Mouse (Mus musculus) left cerebral cortex, adult 9 months (tissue): ENCODE data around the gene Ccdc171.
"Not testable (repeated sequence)": the region's sequence is repeated elsewhere in the genome, so short reads cannot be mapped to it uniquely, and the experiment has no call there.

Source experiments
- DNase-seq, 2 experiments: peaks; one replicate each; pipeline ENCODE4 v3.0.0; 2022; ENCODE audit warnings: low spot score in 2 of 2

The Ccdc171 gene

DNA sequence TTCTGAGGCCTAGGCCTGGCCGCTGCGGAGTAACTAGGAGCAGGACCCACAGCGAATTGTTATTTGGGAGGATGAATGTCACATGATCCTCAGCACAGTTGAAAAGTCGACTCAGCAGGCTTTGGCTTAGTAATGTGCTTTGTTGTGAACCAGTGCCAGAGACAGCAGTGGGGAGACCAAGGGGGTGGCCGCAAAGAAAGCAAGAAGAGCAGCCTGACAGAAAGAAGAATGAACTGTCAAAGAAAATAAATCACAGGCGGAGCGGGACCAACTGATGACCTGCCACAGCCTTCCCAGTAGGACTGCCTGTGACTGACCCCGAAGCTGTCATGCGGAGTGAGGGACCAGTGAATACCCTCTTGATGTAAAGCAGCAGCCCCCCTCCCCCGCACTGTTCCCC, 131.2 kb downstream of the Ccdc171 start:
- DNase-seq = no peak

DNA sequence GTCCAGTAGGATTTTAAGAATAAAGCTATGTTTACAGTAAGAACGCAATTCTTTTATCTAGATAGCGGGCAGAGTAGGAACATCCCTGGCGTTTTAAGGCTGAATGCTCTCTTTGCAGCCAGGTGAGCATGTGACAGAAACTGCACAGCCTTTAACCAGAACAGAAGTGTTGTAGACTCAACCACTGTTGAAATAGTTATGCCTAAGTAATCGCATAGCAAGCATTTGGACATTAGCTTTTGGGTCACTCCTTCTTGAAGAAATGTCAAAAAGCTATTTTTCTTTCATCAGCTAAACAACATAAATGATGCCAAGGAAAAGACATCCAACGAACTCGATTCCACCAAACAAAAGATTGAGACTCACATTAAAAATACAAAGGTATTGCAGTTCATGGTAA, 131.7 kb downstream of the Ccdc171 start:
- no peak for DNase-seq

DNA sequence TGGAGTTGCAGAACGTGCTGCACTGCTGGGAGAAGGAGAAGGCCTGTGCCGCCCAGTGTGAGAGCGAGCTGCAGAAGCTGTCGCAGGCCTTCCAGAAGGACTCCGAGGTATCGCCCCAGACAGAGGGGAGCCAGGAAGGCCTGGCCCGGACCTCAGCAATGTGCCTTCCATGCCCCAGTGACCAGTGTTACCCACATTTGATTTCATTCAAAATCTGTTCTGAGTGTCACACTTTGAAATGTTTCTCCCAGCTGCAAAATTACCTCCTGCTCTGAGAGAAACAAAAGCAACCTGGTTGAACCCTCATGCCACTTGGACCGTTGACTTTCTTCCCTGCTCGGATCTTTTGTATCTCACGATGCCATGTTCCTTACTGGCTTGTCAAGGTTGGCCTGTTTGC, 133.1 kb downstream of the Ccdc171 start:
- DNase-seq = no peak

DNA sequence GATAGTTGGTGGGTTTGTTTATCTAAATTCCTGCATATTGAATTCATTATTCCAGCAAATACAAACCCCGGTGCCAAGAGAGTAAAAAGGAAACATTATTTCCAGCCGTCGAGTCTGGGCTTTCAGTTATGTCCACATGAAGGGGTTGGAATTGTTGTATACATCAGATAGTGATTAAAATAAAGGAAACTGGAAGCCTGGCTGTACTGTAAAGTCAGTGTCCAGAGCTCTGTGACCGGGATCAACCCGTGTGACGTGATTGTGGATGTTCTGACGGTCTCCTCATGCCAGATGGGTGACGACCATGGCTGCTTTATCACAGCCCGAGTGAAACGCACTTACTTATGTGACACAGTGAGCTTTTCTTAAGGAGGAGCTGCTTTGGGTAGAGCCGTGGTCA, 134.1 kb downstream of the Ccdc171 start:
- DNase-seq = no peak

DNA sequence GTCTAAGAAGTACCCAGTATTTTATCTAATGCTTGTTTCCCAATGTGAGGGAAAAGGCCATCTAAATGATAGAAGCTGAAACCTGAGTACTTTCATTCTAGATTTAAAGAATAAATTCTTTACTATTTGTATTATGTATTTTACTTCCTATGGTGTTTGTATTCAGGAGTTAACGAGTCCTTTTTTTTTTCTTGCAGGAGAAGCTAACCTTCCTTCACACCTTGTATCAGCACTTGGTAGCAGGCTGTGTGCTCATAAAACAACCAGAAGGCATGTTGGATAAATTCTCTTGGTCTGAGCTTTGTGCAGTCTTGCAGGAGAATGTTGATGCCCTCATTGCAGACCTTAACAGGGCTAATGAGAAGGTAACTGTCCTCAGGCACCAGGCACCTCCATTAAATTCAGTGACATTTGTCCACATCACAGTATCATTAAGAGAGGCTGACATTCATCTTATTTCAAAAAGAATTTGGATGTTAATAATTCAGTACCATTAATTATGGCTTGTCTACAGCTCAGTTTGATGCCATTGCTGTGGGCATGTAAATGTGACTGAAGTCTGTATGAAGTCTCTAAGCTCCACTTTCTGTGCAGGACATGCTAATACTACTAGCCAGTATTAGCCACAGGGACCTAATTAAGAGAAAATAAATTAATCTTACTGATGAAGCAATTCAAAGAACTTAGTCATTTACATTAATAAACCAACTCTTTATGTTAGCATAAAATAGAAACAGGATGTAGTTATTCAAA, 136.3 kb downstream of the Ccdc171 start:
- no peak for DNase-seq

DNA sequence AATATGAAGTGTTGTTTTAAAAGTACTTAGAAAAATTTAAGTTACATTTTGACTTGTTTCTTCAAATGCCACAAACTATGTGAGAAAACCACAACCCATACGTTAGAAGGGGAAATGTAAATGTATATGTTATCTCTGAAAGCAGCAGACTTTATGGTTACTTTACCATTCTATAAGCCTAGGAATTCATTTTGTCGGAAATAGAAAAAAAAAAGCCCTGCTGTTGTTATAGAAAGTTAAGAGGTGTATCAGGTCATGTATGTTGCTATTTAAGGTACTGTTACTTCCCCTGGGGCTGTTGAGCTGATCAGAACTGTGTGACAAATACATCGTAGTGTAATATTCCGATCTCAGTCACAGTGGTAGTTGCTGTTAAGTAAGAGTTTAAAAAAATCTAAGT, 137.0 kb downstream of the Ccdc171 start:
- DNase-seq = no peak

DNA sequence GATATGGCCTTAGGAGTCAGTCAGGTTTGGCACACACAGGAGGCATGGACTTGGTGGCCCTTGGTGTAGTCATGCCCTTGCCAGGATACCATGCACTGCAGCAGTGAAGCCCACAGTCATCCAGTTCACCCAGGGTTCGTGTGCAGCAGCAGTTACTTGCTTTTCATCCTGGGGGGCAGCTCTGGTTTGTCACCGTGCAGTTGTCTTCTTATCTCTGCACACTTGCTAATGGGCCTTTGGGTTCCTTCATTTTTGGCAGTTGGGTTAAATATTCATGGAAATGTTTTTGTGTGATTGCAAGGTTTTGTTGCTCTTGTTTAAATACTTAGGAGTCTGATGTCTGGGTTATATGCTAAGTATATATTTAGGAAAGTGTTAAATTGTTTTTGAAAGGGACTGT, 144.2 kb downstream of the Ccdc171 start:
- no peak for DNase-seq

DNA sequence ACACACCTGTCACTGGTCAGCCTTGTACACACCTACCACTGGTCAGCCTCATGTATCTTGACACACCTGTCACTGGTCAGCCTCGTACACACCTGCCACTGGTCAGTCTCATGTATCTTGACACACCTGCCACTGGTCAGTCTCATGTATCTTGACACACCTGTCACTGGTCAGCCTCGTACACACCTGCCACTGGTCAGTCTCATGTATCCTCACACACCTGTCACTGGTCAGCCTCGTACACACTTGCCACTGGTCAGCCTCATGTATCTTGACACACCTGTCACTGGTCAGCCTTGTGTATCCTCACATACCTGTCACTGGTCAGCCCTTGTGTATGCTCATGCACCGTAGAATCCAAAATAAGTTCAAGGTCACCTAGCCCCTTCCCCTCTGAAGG, 150.0 kb downstream of the Ccdc171 start:
- not testable (repeated sequence) for DNase-seq

DNA sequence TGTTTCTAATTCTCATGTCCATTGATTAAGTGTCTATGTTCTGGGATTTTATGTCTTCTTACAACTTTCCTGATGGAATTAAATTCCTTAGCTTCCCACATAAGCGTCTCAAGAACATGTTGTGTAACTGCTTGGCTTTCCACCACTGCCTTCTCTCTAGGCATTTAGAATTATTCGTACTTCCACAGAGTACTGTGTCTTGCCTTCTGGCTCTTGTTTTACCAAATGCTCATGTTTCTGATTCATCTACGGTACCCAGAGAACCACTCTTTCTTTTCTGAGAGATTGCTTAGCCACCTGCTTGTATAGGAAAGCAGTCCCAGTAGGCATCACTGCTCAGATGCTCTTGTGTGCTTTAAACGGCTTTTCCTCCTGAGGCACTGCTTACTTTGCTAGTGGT, 151.1 kb downstream of the Ccdc171 start:
- DNase-seq = peak in 1 of 2 experiments; percentile 14

DNA sequence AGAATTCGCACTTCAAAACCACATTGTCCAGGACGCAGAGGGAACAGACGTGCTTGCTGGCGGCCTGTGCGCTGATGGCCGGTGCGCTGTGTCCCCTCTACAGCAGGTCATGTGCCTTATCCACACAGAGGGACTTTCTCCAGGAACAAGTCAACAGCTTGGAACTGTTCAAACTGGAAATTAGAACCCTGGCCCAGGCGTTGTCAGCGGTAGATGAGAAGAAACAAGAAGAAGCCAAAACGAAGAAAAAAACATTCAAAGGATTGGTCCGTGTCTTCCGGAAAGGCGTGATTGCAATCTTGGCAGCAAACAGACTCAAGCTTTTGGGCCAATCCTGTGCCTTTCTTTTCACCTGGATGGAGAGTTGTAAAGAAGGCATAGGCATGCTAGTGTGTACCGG, 155.7 kb downstream of the Ccdc171 start:
- no peak for DNase-seq

DNA sequence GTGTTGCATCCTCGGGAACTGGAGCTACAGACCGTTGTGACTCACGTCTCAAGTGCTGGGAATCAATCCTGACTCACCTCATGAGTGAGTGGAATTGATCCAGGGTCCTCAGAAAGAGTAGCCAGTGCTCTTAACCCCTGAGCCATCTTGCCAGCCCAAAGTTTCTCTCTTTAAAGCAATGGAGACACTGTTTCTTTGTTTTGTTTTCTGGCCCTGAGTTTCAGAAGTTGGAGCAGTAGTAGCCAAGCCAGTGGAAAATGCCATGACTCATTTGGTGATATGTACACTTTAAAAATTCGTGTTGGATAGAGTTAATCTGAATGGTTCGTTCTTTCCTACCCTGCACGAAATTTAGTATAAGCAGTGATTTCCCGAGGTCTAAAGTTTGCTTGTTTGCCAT, 157.5 kb downstream of the Ccdc171 start:
- DNase-seq = no peak

DNA sequence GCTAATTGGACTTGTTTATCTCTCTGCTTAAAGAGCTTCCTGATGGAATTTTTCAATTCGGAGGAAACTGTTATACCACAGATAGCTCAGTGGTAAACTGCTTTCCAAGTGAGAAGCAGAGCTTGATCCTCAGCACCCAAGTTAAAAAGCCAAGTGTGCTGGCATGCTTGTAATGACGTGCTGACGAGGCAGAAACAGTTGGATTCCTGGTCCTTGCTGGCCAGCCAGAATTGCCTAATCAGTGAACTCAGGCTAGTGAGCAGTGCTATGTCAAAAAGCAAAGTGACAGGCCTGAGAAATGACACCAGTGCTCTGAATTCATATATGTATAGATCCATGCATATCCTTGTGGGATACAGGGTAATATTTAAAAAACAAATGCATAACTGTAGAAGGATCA, 174.8 kb downstream of the Ccdc171 start:
- no peak for DNase-seq

DNA sequence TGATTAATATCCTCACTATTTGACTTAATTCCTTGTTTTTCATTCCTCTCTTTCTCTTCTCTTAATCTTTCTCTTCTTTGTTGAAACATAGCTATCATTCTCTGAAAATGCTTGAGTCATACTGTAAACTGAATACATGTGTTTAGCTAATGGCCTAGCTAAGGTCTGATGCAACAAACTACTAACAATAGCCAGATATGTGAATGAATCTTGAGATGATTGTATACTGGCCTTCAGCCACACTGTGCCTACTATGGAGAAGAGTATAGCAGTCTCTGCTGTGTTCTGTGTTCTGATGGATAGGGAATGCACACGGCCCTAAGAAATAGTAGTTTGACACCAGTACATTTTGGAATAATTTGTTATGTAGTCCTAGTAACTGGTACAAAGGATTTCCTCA, 191.7 kb downstream of the Ccdc171 start:
- DNase-seq = no peak

DNA sequence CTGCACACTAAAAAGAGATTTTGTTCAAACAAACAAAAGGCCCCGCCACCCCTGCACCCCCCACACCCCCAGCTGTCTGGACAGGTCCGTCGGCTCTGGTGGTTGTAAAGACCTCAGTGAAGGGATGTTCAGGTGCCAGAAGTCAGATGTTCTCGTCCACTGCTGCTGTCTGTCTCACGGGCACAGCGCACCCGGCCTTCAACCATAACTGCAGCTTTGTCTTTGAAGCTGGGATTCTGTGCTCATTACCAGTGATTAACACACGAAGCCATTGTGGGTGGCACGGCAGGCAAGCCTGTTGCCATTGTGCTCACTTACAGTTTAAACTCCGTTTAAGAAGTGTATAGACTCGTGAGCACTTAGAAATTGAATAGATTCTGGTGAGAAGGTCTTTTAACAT, 194.5 kb downstream of the Ccdc171 start:
- DNase-seq = no peak

DNA sequence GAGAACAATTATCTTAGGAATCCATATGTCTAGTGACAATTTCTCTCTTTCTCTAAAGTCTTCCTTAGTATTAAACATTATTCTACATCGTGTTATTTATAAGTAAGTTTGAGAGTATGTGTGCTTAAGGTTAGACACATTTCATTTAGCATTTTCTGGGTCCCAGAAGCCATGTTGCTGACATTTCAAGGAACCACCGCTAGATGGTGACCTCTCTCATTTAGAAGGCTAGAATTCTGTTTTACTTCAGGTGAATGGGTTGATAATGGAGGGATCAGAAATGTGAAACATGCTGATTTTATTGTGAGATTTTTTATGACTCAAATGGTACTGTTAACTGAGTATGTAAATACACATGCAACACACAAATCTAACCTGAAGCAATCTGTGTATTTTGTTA, 199.8 kb downstream of the Ccdc171 start:
- no peak for DNase-seq

DNA sequence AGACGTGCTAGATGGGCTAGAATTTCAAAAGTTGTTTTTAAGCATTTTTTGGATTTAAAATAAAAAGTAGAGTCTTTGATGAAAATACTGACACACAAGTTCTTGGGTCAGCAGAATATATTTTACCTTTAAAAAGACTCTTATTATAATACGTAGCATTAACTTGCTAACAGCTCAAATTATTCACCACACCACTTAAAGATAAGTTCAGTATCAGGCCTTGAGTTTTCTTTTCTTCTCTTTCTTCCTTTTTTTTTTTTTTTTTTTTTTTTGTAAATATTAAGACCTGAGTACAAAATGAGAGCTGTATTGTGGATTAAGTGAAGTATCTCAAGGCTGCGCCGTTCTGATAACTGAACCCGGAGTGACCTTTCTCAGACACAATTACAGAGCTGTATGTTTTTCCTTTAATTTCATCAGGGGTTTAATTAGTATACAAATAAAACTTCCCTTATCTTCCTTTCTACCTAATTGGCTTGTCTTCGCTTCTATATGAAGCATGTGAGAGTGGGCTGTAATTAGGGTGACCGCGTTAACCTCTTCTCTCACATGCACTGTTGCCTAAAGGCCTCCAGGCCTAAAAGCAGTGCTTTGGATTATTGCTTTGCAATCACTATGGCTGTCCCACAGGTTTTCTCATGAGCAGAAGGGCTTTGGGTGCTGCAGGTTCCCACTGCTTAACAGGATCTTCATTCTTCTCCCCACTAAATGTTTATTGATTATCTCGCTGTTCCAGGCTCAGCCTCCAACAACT, 214.0 kb downstream of the Ccdc171 start:
- DNase-seq = no peak

DNA sequence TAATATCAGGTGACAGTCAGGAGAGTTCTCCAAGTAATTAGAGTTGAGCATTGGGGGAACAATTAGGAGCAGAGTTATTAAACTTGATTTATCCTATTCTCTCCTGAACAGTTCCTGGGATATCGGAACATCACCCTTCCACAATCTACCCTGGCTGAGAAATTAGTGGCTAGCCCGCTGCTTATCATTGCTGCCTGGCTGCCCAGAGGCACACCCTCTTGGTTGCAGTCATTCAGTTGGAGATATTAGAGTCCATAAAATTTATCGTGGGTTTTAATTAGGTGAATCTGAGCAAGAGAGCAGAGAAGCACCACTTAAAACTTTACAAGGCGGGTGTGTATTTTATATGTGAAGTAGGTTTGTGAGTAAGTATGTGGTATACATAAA, 214.5 kb downstream of the Ccdc171 start:
- no peak for DNase-seq

DNA sequence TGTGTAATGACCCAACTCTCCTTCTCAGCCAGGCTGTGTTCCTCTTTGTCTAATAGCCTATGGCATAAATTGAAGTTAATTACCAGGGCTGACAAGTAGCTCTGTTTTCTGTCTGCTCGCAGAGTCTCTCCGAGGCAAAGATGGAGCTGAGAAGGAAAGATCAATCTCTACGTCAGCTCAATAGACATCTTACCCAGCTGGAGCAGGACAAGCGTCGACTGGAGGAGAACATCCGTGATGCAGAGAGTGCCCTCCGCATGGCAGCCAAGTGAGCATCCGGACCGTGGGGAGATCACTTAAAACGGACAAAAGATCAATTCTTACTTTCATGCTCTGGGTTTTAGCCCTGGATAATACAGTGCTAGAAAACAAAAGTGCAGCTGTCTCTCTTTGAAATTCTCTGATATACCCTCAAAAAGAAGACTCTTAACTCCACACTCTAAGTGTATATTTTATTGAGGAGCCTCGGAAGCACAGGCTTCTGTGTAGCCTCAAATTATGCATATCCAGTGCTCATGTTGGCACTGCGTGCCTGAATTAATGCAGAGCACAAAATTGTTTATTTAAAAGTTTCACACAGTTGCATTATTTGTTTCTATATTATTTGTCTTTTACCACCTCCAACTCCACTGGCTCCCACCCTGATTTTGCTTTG, 217.6 kb downstream of the Ccdc171 start:
- no peak for DNase-seq

DNA sequence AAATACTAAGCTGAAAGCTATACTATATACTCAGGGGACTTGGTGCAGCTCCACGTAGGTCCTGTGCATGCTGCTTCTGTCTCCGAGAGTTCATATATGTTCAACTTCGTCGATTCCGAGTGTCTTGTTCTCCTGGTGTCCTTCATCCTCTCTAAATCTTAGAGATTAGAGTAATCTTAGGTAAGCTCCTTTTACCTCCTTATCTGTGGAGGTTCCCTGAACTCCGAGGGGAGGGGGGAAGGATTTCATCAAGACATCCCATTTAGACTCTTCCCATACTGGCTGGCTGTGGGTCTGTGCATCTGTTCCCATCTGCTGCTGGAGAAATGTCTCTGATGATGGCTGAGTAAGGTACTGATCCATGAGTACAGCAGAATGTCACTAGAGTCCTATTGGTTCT, 249.8 kb downstream of the Ccdc171 start:
- DNase-seq = no peak

DNA sequence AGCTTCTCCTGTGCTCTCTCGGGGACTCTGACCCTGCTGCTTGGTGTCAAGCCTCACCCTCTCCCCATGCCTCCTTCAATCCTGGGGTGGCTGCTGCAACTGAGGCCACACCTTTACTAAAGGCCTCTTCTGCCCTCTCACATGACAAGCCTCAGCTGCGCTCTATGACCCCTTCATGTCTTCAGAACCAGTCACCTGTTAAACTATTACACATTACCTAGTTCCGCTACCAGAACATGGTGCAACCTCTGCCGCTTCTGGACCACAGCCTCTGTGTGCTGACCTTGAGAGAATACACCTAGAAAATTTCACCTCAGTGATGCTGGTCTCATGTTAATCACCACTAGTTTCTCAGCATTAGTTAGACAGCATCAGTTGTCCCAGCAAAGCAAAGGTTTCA, 254.7 kb downstream of the Ccdc171 start:
- no peak for DNase-seq

DNA sequence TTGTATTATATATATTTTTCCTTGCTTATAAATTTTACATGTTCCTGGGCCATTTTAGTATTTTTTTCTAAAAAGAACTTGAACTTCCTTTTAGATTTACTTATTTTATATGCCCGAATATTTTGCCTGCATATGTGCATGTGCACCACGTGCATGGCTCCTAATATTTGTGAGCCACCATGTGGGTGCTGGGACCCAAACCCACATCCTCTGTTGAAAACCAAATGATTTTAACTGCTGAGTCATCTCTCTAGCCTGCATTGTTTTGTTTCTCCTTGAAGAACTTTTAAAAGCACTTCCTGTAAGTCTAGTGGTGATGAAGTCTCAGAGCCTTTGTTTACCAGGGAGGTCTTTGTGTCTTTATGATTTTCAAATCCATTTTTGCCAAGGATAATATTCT, 259.8 kb downstream of the Ccdc171 start:
- no peak for DNase-seq

DNA sequence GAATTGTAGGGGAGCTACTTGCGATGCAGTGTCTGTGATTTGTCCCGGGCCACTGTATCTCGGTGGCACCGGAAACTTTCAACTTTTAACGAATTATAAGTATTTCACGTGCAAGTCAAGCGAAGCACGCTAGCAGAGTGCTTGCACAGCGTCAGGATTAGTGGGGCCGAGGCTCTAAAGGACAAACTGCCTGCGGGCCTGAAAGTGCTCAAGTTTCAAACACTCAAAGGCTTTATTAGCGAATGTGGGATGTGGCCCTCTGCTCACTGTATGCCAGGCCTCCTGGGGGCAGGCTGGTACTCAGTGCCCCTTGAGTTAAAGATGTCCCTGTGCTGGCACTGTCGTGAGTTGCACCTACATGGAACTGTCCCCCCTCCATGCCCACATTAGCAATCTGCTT, 266.5 kb downstream of the Ccdc171 start:
- no peak for DNase-seq

DNA sequence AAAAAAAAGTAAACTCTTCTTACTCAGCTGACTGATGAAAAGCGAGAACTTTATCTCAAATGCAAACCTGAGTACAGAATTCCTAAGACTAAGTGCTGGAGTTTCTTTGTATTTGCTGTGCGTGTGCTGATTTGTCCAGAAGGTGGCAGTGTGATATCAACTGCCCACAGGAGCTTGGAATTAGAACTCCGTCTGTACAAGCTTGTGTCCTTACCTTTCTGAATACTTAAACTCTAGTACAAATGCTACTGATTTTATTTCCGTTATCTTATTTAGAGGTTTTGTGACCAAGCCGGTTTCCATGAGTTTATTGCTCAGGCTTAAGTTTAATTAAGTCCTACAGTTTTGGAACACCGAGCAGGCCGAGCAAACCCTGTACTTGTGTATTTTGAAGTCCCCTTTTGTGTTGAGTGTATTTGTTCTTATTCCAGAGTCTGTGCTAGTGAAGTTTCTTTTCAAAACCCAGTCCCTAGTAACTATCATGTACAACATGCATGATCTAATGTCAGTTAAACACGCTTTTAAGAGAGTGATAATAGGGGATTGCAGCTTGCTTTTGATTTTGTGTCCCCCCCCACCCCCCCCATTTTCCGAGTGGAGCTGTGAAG, 269.1 kb downstream of the Ccdc171 start:
- DNase-seq = peak; percentile 5 to 63
